Mouse (Mus musculus) lung, postnatal 36 days (tissue): Measurements from ENCODE around the gene Ankrd13a.

Experiments used
- DNase-seq: peaks from one replicate; pipeline ENCODE4 v3.0.0; 2022; ENCODE audit warnings: mixed read lengths

Gene Ankrd13a

GRCm38 (mm10) chr5:114767185-114767584 lies 7.3 kb upstream of the Ankrd13a start:
- no peak for DNase-seq

GRCm38 (mm10) chr5:114769786-114770185 lies 4.7 kb upstream of the Ankrd13a start:
- DNase-seq, result no peak

- DNase-seq, result peak; percentile 47
Measured at GRCm38 (mm10) chr5:114771796-114772195, 2.7 kb upstream of the Ankrd13a start.

GRCm38 (mm10) chr5:114772456-114773203 lies 1.8 kb upstream of the Ankrd13a start:
- peak; percentile 65 for DNase-seq

GRCm38 (mm10) chr5:114773211-114773710 lies 1.2 kb upstream of the Ankrd13a start:
- DNase-seq, result peak; percentile 97

- DNase-seq, result peak; percentile 31
Measured at GRCm38 (mm10) chr5:114773780-114774179, 697 bp upstream of the Ankrd13a start.

GRCm38 (mm10) chr5:114775056-114775979 lies 841 bp downstream of the Ankrd13a start, which contains the start of gene Git2:
Gene Git2, minus strand, starts transcription at chr5:114775517.
- DNase-seq, result no peak

- DNase-seq, result no peak
Measured at GRCm38 (mm10) chr5:114776174-114776573, 1.7 kb downstream of the Ankrd13a start.

GRCm38 (mm10) chr5:114779956-114780489 lies 5.5 kb downstream of the Ankrd13a start:
- no peak for DNase-seq

GRCm38 (mm10) chr5:114780912-114781311 lies 6.4 kb downstream of the Ankrd13a start:
- DNase-seq, result no peak

- DNase-seq, result no peak
Measured at GRCm38 (mm10) chr5:114782991-114783390, 8.5 kb downstream of the Ankrd13a start.

GRCm38 (mm10) chr5:114783405-114784163 lies 9.1 kb downstream of the Ankrd13a start:
- peak; percentile 48 for DNase-seq

- peak; percentile 84 for DNase-seq
Measured at GRCm38 (mm10) chr5:114784622-114785165, 10.2 kb downstream of the Ankrd13a start.

- no peak for DNase-seq
Measured at GRCm38 (mm10) chr5:114785196-114785595, 10.7 kb downstream of the Ankrd13a start.

GRCm38 (mm10) chr5:114793317-114793716 lies 18.8 kb downstream of the Ankrd13a start:
- peak; percentile 95 for DNase-seq

- peak; percentile 80 for DNase-seq
Measured at GRCm38 (mm10) chr5:114794609-114795008, 20.1 kb downstream of the Ankrd13a start.

- peak; percentile 68 for DNase-seq
Measured at GRCm38 (mm10) chr5:114795231-114795630, 20.8 kb downstream of the Ankrd13a start.

GRCm38 (mm10) chr5:114795653-114796052 lies 21.2 kb downstream of the Ankrd13a start:
- DNase-seq, result no peak

GRCm38 (mm10) chr5:114796299-114797012 lies 22.0 kb downstream of the Ankrd13a start:
- no peak for DNase-seq

- DNase-seq, result no peak
Measured at GRCm38 (mm10) chr5:114797253-114797652, 22.8 kb downstream of the Ankrd13a start.

- DNase-seq, result no peak
Measured at GRCm38 (mm10) chr5:114799848-114800247, 25.4 kb downstream of the Ankrd13a start.
